Mouse (Mus musculus): ENCODE data around the gene Ikzf1. TPM values are rescaled to one million over a fixed set of nuclear protein-coding genes. Genes with fewer than 3 reads are reported as not detected.

Gene Ikzf1
- polyA plus RNA-seq, 1 experiment from 2014 or later = 1.3 TPM

DNA sequence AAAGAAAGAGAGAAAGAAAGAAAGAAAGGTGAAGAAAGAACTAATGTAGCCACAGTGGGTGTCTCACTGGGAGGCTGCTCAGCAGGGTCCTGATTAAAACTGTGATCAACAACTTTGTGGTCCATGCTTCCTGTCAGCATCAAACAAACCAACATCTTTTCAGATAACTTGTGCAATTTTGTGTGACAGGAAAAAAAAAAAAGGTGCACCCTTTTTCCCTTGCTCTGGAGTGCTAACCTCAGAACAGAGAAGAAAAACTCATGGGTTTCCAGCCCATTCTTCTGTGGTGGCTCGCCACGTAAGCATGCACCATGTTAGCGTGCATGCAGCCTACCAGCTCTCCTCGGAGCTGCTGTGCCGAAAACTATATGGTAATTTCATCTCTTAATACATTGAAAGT, 56.8 kb downstream of the Ikzf1 start:
- Histone ChIP-seq H3K27ac (no peak overlapping the region), H3K4me1 (replicated peaks) (no peaks in the 10 kb centered on the region), H3K36me3 (no peaks in the 10 kb centered on the region), H3K9me3 (no peaks in the 10 kb centered on the region), H3K27me3 (peaks cover 4% of the 10 kb centered on the region; the same call in 1 of the 2 replicates), H3K9ac (replicated peaks) (no peak overlapping the region), H3K4me2 (no peak overlapping the region), H3K4me3 (replicated peaks) (no peak overlapping the region)
- WGBS = 86% methylated on average over 5 of the region's 5 CpGs
- no peak for ATAC-seq (ENCODE audit: insufficient number of reproducible peaks, insufficient read depth, low FRiP score, low TSS enrichment, low read depth)

DNA sequence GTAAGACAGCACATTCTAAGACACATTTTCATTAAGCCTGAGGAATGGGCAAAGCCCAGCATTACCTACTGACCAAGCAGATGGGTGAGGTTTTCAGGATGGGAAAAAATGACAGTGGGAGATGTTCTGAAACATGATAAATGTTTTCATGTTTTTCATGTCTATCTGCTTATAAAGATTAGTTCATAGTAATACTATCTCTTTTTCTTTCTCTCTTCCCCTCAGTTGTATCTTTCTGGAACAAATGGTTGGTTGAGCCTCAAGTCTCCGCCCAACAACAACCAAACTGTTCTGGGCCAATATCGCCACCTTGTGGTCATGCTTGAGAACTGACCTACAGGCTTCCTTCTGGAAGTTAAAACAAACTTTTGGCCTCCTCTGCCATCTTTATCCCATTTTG, 57.8 kb downstream of the Ikzf1 start:
- no peak for ATAC-seq (ENCODE audit: insufficient number of reproducible peaks, insufficient read depth, low FRiP score, low TSS enrichment, low read depth)
- Histone ChIP-seq H3K36me3 (no peaks in the 10 kb centered on the region), H3K9me3 (no peaks in the 10 kb centered on the region), H3K4me2 (no peak overlapping the region), H3K4me1 (replicated peaks) (no peaks in the 10 kb centered on the region), H3K27me3 (peaks cover 4% of the 10 kb centered on the region; the same call in 1 of the 2 replicates), H3K4me3 (replicated peaks) (no peak overlapping the region), H3K27ac (no peak overlapping the region), H3K9ac (replicated peaks) (no peak overlapping the region)
- 22% methylated on average over 2 of the region's 2 CpGs for WGBS

DNA sequence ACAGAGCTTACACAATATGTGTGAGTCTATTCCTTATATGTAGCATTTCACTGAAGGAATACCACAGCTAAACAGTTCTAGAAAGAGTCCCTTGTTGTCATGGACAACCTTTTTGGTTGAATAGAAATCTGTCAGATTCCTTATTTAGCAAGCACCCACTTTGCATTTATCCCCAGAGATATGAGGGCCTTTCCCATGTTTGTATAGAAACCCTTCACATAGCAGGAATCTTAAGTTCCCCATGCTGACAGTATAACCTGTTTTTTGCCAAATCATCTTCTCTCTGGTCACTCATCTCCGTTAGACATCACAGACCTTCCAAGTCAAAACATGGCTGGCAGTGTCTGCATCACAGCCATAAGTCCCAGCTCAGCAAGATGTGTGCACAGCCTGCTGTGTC, 59.4 kb downstream of the Ikzf1 start:
- H3K9me3 ChIP-seq = no peaks in the 10 kb centered on the region
- ATAC-seq (ENCODE audit: insufficient number of reproducible peaks, insufficient read depth, low FRiP score, low TSS enrichment, low read depth) = no peak
- H3K27me3 ChIP-seq = peaks cover 4% of the 10 kb centered on the region; the same call in 1 of the 2 replicates
- no peak overlapping the region for H3K4me3 ChIP-seq (replicated peaks)
- H3K27ac ChIP-seq = no peak overlapping the region
- WGBS = 63% methylated on average over 1 of the region's 1 CpGs
- no peaks in the 10 kb centered on the region for H3K4me1 ChIP-seq (replicated peaks)
- no peak overlapping the region for H3K4me2 ChIP-seq
- no peak overlapping the region for H3K9ac ChIP-seq (replicated peaks)
- H3K36me3 ChIP-seq = no peaks in the 10 kb centered on the region

DNA sequence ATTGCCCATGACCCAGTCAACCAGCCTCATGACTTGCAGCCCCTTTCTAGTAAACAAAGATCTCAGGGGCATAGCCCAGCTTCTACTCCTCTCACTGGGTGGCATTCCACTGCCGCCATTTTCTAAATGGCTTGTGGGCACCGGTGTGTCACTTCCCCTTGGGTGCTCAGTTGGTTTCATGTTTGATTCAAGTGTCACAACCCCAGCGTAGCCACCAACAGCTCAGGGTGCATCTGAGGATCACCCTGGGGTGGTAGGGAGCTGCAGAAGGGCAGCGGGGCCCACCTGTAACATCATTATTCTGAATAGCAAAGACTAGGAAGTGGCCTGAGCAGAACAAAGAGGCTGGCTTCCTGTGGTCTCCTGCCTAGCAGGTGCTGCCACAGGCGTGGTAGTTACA, 66.3 kb downstream of the Ikzf1 start:
- peaks cover 4% of the 10 kb centered on the region; the same call in 1 of the 2 replicates for H3K27me3 ChIP-seq
- H3K27ac ChIP-seq = no peak overlapping the region
- H3K4me1 ChIP-seq (replicated peaks) = no peaks in the 10 kb centered on the region
- no peak overlapping the region for H3K9ac ChIP-seq (replicated peaks)
- no peak for ATAC-seq (ENCODE audit: insufficient number of reproducible peaks, insufficient read depth, low FRiP score, low TSS enrichment, low read depth)
- no peak overlapping the region for H3K4me2 ChIP-seq
- 83% methylated on average over 5 of the region's 5 CpGs for WGBS
- no peaks in the 10 kb centered on the region for H3K36me3 ChIP-seq
- no peak overlapping the region for H3K4me3 ChIP-seq (replicated peaks)
- no peaks in the 10 kb centered on the region for H3K9me3 ChIP-seq

DNA sequence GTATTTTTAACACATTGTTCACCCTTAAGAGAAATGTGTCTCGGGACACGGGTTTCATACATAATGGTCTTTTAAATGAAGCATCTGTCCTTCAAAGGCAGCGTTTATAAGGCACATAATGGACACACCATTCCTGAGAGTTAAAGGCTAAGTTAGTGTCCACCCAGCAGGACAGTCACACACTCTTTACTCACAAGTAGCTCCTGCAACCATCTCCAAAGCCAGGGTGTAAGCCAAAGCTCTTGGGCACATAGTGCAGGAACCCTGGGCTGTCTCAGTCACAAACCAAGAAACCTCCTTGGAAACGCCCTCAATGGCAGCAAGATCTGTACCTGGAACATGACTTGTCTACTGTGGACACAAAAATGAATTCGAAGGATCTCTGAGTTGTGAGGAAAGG, 68.1 kb downstream of the Ikzf1 start:
- Histone ChIP-seq H3K27me3 (no peaks in the 10 kb centered on the region; the same call in 1 of the 2 replicates), H3K36me3 (no peaks in the 10 kb centered on the region), H3K4me1 (replicated peaks) (no peaks in the 10 kb centered on the region), H3K4me3 (replicated peaks) (no peak overlapping the region), H3K4me2 (no peak overlapping the region), H3K27ac (no peak overlapping the region), H3K9me3 (no peaks in the 10 kb centered on the region), H3K9ac (replicated peaks) (no peak overlapping the region)
- no peak for ATAC-seq (ENCODE audit: insufficient number of reproducible peaks, insufficient read depth, low FRiP score, low TSS enrichment, low read depth)
- WGBS = 72% methylated on average over 5 of the region's 5 CpGs

DNA sequence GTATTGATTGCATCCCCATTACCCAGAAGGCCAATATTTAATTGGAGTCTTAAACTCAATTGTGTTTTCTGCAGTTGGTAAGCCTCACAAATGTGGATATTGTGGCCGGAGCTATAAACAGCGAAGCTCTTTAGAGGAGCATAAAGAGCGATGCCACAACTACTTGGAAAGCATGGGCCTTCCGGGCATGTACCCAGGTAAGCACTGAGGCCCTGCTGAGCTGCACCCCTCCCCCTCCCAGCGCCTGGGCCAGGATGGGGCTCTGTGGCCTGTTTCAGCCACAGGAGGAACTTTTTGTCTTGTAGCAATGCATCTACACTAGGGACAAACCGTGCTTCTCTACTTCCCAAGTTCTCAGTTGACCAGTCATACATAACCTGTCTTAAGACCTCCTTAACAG, 73.3 kb downstream of the Ikzf1 start:
- Histone ChIP-seq H3K4me3 (replicated peaks) (no peak overlapping the region), H3K4me2 (no peak overlapping the region), H3K4me1 (replicated peaks) (no peaks in the 10 kb centered on the region), H3K9ac (replicated peaks) (no peak overlapping the region), H3K36me3 (no peaks in the 10 kb centered on the region), H3K27me3 (no peaks in the 10 kb centered on the region), H3K27ac (no peak overlapping the region), H3K9me3 (no peaks in the 10 kb centered on the region)
- 72% methylated on average over 6 of the region's 6 CpGs for WGBS
- no peak for ATAC-seq (ENCODE audit: insufficient number of reproducible peaks, insufficient read depth, low FRiP score, low TSS enrichment, low read depth)

DNA sequence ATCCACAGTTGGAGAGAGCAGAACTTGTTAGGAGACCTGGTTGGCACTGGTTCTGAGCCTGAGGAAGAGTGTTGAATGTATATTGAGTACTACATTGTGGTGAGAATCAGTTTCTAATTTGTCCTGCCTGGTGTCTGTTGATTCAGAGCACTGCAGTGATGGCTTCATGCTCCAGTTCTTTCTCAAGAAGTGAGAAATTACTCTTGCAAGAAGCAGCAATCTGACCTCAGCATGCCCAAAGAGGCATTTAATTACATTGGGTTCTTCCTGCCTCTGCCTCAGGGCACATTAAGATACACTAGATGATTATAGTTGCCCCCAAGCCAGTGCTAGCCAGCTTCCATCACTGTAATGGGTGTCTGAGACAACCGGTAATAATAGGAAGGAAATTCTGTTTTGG, 74.1 kb downstream of the Ikzf1 start:
- no peak overlapping the region for H3K9ac ChIP-seq (replicated peaks)
- H3K4me1 ChIP-seq (replicated peaks) = no peaks in the 10 kb centered on the region
- WGBS = 89% methylated on average over 1 of the region's 1 CpGs
- no peak for ATAC-seq (ENCODE audit: insufficient number of reproducible peaks, insufficient read depth, low FRiP score, low TSS enrichment, low read depth)
- no peaks in the 10 kb centered on the region for H3K36me3 ChIP-seq
- H3K27ac ChIP-seq = no peak overlapping the region
- H3K4me2 ChIP-seq = no peak overlapping the region
- no peaks in the 10 kb centered on the region for H3K9me3 ChIP-seq
- H3K4me3 ChIP-seq (replicated peaks) = no peak overlapping the region
- no peaks in the 10 kb centered on the region for H3K27me3 ChIP-seq

DNA sequence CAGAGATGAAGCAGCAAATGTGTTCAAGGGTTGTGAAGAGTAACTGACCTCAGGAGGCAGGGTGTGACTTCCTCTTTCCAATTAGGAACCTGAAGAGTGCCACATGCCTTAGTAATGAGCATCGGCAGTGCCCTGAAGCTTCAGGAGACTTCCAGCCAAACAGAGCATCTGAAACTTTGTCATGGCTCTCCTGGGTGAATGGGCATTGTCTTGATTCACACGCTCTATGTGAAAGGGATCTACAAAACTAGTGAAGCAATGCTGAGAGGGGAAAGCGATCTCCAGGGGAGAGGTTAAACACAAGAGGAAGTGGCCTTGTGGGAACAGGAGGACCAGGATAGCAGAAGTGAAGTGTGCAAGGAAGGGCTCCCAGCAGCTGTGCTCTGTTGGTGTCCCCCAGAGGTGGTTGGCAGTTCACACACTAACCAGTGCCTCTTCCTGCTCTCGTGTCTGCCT, 78.4 kb downstream of the Ikzf1 start:
- WGBS = 73% methylated on average over 4 of the region's 4 CpGs
- Histone ChIP-seq H3K9me3 (no peaks in the 10 kb centered on the region), H3K36me3 (no peaks in the 10 kb centered on the region), H3K4me1 (replicated peaks) (no peaks in the 10 kb centered on the region), H3K4me2 (no peak overlapping the region), H3K27ac (no peak overlapping the region), H3K27me3 (no peaks in the 10 kb centered on the region), H3K4me3 (replicated peaks) (no peak overlapping the region), H3K9ac (replicated peaks) (no peak overlapping the region)
- no peak for ATAC-seq (ENCODE audit: insufficient number of reproducible peaks, insufficient read depth, low FRiP score, low TSS enrichment, low read depth)

DNA sequence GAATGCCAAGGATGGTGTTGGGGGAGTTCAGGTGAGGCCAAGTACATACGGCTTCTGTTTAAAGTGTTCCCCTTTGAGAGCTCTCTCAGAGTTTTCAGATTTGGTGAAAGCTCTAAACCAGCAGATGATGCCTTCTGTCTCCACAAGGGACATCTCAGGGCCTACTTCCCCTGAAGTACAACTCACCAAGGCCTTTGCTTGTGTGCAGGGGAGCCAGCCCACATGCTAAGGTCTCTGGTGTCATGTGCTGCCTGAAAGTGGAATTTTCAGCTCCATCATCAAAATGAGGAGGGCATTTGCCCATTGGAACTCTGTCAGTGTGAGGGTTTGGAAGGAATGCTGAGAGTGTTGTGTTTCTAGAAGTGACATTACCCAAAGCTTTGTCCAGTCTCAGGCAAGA, 80.6 kb downstream of the Ikzf1 start:
- no peaks in the 10 kb centered on the region for H3K36me3 ChIP-seq
- H3K9me3 ChIP-seq = no peaks in the 10 kb centered on the region
- no peak overlapping the region for H3K27ac ChIP-seq
- no peak overlapping the region for H3K4me2 ChIP-seq
- no peak for ATAC-seq (ENCODE audit: insufficient number of reproducible peaks, insufficient read depth, low FRiP score, low TSS enrichment, low read depth)
- H3K27me3 ChIP-seq = no peaks in the 10 kb centered on the region; the same call in 1 of the 2 replicates
- WGBS = 78% methylated on average over 1 of the region's 1 CpGs
- H3K4me3 ChIP-seq (replicated peaks) = no peak overlapping the region
- no peaks in the 10 kb centered on the region for H3K4me1 ChIP-seq (replicated peaks)
- H3K9ac ChIP-seq (replicated peaks) = no peak overlapping the region

DNA sequence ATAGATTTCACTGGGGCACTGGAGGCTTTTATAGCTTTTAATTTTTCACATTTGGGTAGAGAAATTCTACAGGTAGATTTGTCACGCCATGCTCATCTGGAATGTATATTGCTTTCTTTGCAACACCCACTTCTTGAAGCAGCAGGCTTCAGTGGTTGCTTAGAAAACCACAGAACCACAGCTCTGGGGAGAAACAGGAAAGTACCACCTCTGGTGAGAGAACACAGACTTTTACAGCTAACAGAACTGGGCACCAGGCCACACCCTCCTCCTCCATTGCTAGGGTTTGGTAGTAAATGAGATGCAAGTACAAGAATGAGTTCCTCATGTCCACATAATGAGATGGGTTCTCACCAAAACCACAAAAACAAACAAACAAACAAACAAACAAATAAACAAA, 81.3 kb downstream of the Ikzf1 start:
- H3K4me1 ChIP-seq (replicated peaks) = no peaks in the 10 kb centered on the region
- 81% methylated on average over 1 of the region's 1 CpGs for WGBS
- no peak for ATAC-seq (ENCODE audit: insufficient number of reproducible peaks, insufficient read depth, low FRiP score, low TSS enrichment, low read depth)

DNA sequence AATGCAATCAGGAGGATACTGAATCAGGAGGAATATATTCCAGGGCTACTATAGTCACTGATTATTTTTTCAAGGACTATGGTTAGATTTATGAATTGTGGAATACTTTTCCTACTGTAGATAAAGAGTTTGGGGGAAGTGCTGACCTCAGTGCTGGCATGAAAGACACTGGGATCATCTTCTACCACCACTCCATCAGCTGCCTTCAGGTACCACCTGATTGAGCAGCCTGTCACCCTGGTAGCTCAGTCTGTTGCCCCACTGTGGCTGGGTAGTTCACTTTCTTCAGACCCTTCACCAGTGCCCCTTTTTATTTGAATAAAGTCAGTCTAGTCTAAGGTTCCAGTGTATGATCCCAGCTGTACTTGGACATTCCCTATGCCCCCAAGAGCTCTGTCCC, 81.9 kb downstream of the Ikzf1 start:
- no peak overlapping the region for H3K27ac ChIP-seq
- H3K36me3 ChIP-seq = no peaks in the 10 kb centered on the region
- no peak overlapping the region for H3K9ac ChIP-seq (replicated peaks)
- H3K27me3 ChIP-seq = no peaks in the 10 kb centered on the region; the same call in 1 of the 2 replicates
- ATAC-seq (ENCODE audit: insufficient number of reproducible peaks, insufficient read depth, low FRiP score, low TSS enrichment, low read depth) = no peak
- no peak overlapping the region for H3K4me2 ChIP-seq
- H3K4me3 ChIP-seq (replicated peaks) = no peak overlapping the region
- H3K4me1 ChIP-seq (replicated peaks) = no peaks in the 10 kb centered on the region
- H3K9me3 ChIP-seq = no peaks in the 10 kb centered on the region

More for the DNA sequence above, 81.3 kb downstream of the Ikzf1 start:
- no peak overlapping the region for H3K27ac ChIP-seq
- H3K4me2 ChIP-seq = no peak overlapping the region
- no peaks in the 10 kb centered on the region for H3K9me3 ChIP-seq
- H3K36me3 ChIP-seq = no peaks in the 10 kb centered on the region
- no peak overlapping the region for H3K4me3 ChIP-seq (replicated peaks)
- no peak overlapping the region for H3K9ac ChIP-seq (replicated peaks)
- no peaks in the 10 kb centered on the region; the same call in 1 of the 2 replicates for H3K27me3 ChIP-seq

DNA sequence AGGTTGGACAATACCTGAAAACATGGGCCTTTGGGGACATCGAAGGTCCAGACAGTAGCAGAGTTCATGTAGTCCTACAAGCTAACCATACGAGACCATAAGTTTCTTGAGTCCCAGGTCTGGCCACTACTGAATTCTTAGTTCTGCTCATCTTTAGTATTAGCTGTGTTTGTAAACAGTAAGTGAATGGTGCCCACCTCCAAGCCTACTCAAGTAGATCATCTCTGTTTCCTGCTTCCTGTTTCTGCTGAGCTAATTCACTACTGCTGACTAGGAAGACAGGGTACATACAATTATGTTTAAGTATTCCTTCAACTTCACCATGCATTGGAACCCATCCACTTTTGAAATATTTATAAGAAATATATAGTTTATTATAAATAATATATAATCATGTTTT, 83.3 kb downstream of the Ikzf1 start:
- no peaks in the 10 kb centered on the region for H3K9me3 ChIP-seq
- no peak overlapping the region for H3K4me3 ChIP-seq (replicated peaks)
- H3K36me3 ChIP-seq = no peaks in the 10 kb centered on the region
- H3K9ac ChIP-seq (replicated peaks) = no peak overlapping the region
- H3K27me3 ChIP-seq = no peaks in the 10 kb centered on the region; the same call in 1 of the 2 replicates
- H3K4me1 ChIP-seq (replicated peaks) = no peaks in the 10 kb centered on the region
- ATAC-seq (ENCODE audit: insufficient number of reproducible peaks, insufficient read depth, low FRiP score, low TSS enrichment, low read depth) = no peak
- no peak overlapping the region for H3K27ac ChIP-seq
- H3K4me2 ChIP-seq = no peak overlapping the region
- WGBS = 88% methylated on average over 2 of the region's 2 CpGs
